Mouse (Mus musculus): Measurements from ENCODE around the gene Ubl4b.

Ubl4b gene

DNA sequence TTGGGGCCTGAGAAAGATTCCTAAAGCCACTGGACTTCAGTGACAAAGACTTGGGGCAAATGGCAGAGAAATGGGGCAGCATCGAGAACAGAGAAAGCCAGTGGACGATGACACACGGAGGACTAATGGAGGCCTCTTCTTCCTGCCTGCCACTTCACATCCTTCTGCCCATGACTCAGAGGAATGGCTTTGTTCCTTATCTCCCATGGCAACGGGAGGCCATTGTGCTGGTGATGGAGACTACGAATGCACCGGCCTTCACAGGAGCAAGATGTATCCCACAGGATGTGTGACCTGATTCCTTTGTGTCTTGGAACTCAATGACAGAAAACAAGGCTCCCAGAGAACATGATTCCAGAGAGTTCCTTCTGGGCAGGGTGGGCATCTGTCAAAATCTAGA lies 30.3 kb downstream of the Ubl4b start:
- DNase-seq (ENCODE audit: extremely low spot score, low spot score), result no peak

- no peak for DNase-seq (ENCODE audit: extremely low spot score, low spot score)
Measured at GRCm38 (mm10) chr3:107520931-107521330, 33.9 kb downstream of the Ubl4b start.

DNA sequence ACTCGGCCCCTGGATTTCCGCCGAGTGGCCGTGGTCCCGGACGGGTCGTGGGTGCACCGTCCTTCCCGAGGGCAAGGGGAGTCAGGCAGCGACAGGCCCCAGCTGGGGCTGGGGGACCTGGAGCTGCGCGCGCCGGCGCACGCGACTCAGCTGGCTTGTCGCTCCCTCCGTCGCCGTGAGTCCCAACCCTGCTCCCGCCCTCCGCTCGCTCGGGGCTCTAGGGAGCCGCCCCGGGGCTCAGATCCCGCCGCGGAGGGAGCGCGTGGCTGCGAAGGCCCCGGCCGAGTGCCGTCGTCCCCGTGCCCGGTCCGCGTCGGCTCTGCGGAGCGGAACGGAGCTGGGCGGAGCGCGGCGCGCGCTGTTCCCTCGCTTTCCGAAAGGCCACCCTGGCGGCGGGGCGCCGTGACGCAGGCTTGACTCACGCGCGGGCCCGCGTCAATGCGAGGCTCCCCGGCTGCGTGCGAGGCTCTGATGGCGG lies 37.2 kb downstream of the Ubl4b start, which contains the start of gene Slc6a17:
TSS of gene Slc6a17 (minus strand) at position 388 of the 478 bp plus-strand sequence.
- peak; percentile 77 for DNase-seq (ENCODE audit: extremely low spot score, low spot score)

- peak; percentile 76 for DNase-seq (ENCODE audit: extremely low spot score, low spot score)
Measured at GRCm38 (mm10) chr3:107516776-107517630, 37.9 kb downstream of the Ubl4b start.

GRCm38 (mm10) chr3:107515989-107516388 lies 38.9 kb downstream of the Ubl4b start:
- no peak for DNase-seq (ENCODE audit: extremely low spot score, low spot score)

DNA sequence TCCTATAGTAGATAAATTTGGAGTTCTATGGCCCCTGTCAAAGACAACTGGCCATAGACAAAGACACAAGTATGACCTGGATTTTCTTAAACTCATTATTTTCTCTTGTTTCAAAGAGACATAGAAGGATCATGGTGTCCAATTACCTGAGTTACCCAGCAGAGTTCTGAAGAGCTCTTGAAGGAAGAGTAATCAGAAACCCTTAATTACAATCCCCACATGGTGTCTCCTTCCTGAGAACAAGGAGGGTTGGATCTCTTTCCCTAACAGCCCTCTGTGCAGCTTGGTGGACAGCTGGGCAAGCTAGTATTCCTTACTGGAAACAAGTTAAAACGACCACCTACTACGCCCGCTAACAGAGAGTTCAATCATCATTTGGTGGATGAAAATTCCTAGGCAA lies 43.5 kb downstream of the Ubl4b start:
- DNase-seq (ENCODE audit: extremely low spot score, low spot score), result no peak

DNA sequence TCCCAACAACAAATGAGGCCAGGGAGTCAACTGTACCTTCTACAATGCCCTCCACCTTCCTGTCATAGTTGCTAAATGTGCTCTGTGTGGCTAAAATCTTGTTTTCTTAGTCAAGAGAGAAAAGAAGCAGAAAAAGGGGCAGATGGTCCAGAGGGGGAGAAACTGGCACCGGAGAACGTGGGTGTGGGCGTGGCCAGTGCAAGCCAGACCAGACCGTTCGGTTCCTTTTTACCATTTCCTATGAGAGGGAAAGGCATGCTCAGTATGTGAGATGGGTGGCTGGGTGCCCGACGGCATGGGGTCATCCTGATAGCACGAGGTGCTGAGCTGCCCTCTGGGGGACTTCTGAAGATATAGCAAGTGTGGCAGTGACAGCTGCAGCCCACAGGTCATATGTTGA lies 46.2 kb downstream of the Ubl4b start:
- DNase-seq (ENCODE audit: extremely low spot score, low spot score), result no peak

DNA sequence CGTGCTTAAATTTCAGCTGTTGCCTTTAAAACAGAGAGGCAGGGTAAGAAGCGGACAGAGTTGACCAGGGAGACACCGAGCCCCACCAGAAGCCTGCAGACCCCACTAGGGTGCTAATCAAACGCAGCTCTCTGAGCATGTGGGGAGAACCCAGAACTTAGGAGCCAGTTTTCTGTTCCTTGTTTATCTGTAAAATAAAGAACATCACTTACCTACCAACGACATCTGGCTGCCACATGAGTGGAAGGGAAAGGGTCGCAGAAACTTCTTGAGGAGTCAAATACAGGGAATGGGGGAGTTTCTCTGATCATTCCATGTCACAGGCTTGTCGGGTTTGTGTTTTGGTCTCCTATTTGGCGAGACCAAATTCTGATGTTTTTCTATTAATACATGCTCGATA lies 46.9 kb downstream of the Ubl4b start:
- no peak for DNase-seq (ENCODE audit: extremely low spot score, low spot score)

- DNase-seq (ENCODE audit: extremely low spot score, low spot score), result no peak
Measured at GRCm38 (mm10) chr3:107506531-107506930, 48.3 kb downstream of the Ubl4b start.

DNA sequence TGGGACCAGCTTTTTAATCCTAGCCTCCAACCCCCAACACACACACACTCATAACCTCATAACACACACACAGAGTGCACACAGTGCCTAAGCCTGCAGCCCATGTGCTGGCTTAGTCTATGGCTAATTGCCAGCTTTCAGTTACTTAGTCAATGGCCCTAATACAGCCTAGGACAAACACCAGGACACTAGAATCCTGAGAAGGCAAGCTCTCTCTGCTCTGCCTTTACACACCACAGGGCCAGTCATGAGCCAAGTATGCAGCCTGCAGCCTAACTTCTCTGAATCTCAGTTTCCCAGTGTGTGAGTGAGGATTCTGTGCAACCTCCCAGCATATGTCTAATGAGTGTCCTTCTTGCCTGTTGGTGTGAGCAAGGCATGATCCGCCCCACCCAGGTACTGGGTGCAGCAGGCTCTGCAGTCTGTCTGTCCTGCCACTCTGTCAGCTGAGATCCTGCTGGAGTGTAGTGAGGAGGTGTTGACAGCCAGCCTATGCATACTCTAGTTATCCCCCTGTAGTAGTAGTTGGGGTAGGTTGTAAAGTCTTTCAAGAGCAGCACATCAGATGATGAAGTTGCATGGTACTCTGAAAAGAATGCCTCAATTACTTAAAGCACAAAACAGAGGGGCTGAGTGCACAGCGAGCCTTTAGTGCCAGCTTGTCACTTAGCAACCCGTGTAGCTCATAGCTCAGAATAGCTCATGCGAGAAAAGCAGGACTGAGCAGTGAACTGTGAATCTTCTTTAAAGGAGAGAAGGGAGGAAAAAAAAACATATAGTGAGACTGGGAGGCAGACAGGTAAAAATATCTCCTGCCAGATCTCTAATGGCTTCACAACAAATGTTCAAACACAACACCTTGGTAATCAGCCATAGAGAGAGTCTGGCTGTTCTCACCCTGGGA lies 49.2 kb downstream of the Ubl4b start:
- no peak for DNase-seq (ENCODE audit: extremely low spot score, low spot score)

- DNase-seq (ENCODE audit: extremely low spot score, low spot score), result no peak
Measured at GRCm38 (mm10) chr3:107504542-107504941, 50.3 kb downstream of the Ubl4b start.

DNA sequence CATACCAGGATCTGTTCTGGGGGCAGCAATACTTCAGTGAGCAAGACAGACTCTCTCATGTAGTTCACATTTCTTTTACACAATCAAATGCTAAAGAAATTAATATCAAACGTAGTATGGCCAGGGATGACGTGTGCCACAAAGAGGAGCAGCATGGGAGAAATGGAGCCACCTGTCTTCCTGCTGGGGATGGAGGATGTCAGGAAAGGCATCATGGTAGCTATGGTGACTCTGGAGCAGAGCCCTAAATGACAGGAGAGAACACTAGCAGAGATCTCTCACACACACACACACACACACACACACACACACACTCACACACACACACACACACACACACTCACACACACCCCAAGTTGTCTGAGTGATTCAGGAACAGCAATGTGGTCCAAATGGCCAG lies 51.2 kb downstream of the Ubl4b start:
- DNase-seq (ENCODE audit: extremely low spot score, low spot score), result no peak
